Mouse (Mus musculus): ENCODE data around the gene Acss2. TPM values are rescaled to one million over a fixed set of nuclear protein-coding genes. Genes with fewer than 3 reads are reported as not detected.
"Not testable (repeated sequence)": the region's sequence is repeated elsewhere in the genome, so short reads cannot be mapped to it uniquely, and the experiment has no call there.

Acss2 gene
- total RNA-seq, 2 experiments from 2014 or later = 56.4 to 60.5 TPM

DNA sequence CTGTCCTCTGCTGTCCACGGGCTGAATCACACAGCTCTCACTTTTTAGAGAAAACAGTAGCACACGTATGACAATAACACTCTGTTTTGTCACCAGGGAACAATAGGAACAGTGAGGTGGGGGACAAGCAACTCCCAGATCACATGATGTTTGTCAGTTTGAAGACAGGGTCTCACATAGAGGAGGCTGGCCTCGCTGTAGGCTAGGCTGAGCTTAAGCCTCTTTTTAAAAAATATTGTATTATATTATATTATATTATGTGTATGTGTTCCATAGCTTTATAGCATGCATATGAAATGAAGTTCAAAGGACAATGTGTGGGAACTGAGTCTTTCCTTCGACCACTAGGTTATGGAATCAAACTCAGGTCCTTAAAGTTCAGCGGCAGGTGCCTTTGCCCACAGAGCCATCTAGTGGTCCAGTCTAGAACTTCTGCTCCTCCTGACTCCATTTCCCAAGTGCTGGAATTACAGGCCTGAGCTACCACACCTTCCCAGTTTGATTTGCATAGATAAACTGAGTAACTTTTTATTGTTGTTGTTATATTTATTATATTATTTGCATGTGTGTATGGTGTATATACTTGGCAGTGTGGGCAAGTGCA lies 66.3 kb downstream of the Acss2 start:
- DNase-seq (ENCODE audit: low spot score in 2 of 2) = peak; percentile 57 to 62
- intact Hi-C loops (cut with DNase I) = loop anchor here (2.0 kb wide), 1 partner anchor 67 kb away; the partner anchor contains the start of gene Acss2

DNA sequence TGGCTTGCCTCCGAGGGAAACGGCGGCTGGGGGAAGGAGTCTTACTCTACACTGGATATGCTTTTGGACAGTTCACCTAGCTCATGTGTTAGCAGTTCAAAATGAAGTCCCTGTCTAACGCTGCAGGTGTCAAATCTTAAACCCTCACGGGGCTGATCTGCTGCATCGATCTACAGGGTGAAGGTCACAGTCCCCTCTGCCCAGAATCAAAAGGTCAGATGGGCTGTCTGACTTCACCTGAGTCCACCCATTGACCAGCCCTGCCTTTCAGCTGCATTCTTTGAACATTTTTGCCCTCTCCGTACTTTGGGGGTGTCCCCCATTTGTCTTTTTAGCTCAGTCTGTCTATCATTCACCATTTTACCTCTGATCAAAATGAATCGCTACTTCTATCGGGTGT lies 67.3 kb downstream of the Acss2 start:
- no peak for DNase-seq (ENCODE audit: low spot score in 2 of 2)
- intact Hi-C loops (cut with DNase I) = loop anchor here (2.0 kb wide), 1 partner anchor 68 kb away; the partner anchor contains the start of gene Acss2

DNA sequence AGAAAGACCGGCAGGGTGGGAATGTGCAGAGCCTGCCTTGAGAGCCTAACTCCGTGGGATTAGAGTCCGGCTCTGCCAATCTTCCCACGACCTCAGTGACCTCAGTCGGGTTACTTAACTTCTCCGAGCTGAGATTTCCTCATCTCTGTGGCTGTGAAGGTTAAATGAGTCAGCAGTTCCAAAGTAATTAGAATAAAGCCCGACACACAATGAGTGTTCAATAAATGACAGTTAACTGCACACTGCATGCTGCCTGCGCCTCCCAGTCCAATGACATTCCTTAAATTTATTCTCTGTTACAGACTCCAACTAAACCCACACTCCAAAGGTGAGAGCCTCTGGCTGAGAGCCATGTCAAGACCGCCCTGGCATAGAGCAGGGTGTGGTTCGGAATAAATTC lies 67.7 kb downstream of the Acss2 start:
- no peak for DNase-seq (ENCODE audit: low spot score in 2 of 2)
- intact Hi-C loops (cut with DNase I) = loop anchor here (2.0 kb wide), 1 partner anchor 69 kb away; the partner anchor contains the start of gene Acss2

DNA sequence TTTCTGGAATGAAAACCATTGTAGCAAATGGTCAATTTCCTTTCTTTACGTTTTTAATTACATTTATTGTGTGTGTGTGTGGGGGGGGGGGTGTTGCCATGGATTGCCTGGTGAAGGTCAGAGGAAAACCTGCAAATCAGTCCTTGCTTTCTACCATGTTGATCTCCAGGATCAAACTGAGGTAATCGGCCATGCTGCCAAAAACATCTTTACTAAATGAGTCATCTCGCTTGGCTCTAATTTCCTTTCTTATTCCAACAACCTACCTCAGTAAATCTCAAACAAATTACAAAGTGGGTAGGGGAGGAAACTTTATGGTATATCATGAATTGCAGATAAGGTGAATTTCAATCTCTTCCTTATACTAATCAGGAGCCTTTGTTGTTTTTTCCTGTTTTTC lies 70.4 kb downstream of the Acss2 start:
- intact Hi-C loops (cut with DNase I) = no loop called here

DNA sequence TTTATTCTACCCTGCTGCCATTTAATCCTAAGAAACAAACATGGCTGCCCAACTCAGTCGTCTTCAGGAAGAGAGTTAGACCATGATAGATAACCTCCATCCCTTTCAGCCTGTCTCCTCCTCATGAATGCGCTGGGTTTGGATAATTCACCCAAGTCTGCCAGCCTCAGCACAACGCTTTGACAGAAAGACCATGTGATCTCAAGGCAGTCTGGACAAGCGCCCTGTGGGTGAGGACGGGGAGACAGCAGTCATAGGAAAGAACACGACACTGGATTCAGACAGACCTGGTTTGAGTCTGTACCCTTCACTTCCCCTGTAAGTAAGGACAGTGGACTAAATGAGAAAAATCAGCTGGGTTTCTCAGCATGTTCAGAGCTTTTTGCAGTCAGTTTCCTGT lies 71.8 kb downstream of the Acss2 start:
- peak in 1 of 2 experiments; percentile 17 for DNase-seq (ENCODE audit: low spot score in 2 of 2)
- intact Hi-C loops (cut with DNase I) = no loop called here

More for the DNA sequence above, 70.4 kb downstream of the Acss2 start:
- no peak for DNase-seq (ENCODE audit: low spot score in 2 of 2)

DNA sequence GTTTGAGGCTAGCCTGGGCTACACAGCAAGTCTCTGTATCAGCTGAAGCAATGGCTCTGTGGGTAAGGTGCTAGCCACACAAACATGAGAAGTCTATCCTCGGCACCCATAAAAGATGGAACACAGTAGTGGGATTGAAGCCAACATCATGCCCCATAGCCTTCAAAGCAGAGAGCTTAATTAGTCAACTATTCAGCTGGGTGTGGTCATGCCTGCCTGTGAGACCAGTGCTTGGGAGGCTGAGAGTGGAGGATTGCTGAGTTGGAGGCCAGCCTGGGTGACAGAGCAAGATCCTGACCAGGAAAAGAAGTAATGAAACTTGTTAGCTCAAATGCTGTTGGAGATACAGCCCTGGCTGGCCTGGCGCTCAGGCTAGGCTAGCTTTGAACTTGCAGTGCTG lies 73.1 kb downstream of the Acss2 start:
- intact Hi-C loops (cut with DNase I) = no loop called here
- no peak for DNase-seq (ENCODE audit: low spot score in 2 of 2)

DNA sequence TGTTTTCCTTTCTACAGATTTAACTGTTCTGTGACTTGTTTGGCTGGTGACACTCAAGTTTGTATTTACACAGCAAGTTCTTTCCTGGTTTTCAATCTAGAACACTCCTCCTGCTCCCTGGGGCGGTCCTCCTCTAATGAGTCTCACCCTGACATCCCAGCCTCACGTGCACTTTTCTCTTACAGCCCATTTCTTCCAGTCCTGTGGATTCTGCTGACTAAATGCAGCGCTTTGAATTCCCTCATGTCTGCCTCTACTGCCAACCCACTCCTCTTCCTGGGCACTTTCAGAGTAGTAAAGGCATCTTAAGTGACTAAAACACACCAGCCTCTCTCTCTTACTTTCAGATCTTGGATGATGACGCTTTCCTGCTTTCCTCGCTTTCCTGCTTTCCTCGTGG lies 73.9 kb downstream of the Acss2 start:
- intact Hi-C loops (cut with DNase I) = loop anchor here (2.0 kb wide), 1 partner anchor 75 kb away; the partner anchor contains the start of gene Acss2
- peak in 1 of 2 experiments; percentile 14 for DNase-seq (ENCODE audit: low spot score in 2 of 2)

DNA sequence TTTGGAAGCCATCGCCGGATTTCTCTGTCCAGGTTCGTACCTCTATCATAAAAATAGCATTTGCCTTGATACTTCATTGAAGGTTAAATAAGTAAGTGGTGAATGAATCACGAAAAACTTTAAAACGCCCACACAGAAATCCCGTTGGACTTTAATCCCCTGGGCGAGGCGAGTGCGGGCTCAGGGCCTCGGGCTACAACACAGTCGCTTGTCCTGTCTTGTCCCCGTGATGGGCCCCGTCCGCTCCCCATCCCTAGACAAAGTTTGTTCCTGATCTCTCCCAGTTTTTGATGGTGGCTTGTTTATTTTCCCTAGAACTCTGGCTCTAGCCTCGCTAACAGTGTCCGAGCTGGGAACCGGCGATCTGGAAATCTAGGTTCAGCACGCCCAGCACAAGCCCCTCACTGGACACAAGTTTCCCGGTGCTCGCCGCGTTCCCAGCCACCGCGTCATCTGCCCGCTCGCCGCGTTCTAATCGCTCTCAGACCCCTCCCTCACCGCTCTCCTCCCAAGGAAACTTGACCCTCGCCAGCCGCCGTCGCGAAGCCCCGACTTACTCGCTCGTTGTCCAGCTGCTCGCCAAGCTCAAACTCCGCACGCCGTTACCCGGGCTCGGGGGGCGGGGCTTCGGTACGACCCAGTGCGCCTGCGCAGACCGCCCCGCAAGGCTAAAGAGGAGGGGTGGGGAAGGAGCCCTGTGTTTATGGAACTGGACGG lies 74.5 kb downstream of the Acss2 start, which contains the start of gene Gss:
TSS of gene Gss (minus strand) at position 674 of the 717 bp plus-strand sequence.
- intact Hi-C loops (cut with DNase I) = loop anchor here (2.0 kb wide), 1 partner anchor 75 kb away; the partner anchor contains the start of gene Acss2
- DNase-seq (ENCODE audit: low spot score in 2 of 2) = peak; percentile 98

DNA sequence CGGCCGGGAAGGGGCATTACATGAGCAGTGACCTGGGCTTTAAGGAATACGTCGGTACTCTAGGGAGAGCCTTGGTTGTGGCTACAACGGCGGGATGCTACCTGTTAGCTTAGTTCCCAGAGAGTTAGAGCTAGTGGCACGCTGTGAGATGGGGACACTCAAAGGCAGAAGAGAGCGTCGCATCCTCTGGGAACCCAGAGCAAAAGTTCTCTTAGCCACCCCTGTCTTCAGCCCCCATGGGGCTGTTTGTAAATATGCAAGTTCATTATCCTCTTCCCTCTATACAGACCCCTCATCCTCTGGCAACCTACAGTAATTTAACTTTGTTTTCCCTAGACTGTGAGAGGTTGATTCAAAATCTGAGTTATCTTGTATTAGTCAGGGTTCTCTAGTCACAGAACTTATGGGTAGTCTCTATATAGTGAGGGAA lies 75.1 kb downstream of the Acss2 start:
- DNase-seq (ENCODE audit: low spot score in 2 of 2) = no peak
- intact Hi-C loops (cut with DNase I) = loop anchor here (2.0 kb wide), 1 partner anchor 76 kb away; the partner anchor contains the start of gene Acss2

DNA sequence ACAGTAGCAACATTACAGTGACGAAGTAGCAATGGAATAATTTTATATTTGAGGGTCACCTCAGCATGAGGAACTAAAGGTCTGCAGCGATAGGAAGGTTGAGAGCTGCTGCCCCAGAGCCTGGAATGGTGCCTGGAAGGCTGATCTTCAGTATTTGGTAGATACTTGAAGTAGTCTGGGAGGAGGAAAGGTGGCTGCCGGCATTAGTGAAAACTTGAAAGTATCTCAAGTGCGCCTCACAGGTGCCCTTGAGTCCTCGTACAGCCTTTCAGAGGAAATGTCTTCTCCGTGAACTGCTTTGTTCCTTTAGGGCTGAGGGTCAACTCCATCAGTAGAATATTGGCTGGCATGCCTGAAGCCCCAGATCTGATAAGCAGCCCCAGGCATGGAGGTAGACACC lies 77.8 kb downstream of the Acss2 start:
- intact Hi-C loops (cut with DNase I) = no loop called here
- DNase-seq (ENCODE audit: low spot score in 2 of 2) = no peak

DNA sequence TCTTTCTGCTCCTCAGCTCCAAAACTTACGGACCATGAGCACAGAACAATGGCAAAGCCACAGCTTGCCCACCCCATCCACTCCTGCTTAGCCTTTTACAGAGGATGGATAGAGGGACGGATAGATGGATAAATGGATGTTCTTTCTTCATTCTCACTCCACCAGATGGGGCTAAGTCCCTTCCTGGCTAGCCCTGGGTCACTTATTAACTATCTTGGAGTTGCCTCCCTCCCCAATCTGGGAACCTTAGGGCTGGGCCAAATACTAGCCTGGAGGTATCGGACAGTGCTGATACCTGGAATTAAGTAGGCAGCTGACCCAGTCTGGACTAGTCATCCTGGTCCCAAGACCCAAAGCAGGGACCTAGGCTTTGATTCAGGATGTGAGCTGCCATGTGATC lies 86.0 kb downstream of the Acss2 start:
- intact Hi-C loops (cut with DNase I) = no loop called here
- no peak for DNase-seq (ENCODE audit: low spot score in 2 of 2)

DNA sequence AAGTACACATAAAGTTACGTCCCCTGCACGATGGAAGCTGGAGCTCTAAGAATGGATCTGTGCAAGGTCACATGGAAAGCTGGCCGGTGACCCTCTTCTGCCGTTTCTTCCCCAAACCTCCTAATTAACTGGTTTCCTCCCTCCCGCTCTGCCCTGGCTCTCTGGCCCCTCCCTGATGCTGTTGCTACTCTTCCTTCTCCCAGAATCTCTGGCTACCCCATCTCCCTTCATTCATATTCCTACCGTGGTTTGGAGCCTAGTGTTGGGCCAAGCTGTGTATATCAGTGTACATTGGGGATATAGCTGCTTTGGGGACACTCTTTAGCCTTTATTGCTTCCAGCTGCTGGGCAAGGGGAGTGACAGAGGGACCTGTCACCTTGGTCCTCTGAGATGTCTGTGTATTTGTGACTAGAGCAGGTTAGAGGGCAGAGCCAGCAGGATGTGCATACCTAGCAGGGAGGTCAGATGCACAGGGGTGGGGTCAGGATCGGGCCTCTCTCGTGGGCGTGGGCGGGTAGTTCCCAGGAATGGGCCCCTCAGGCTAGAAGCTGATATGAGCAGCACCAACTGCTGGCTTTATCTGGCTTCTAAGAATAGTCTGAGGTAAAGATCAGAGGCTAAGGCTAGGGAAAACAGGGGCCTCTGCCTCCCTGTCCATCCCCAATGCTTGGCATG lies 87.0 kb downstream of the Acss2 start:
- no peak for DNase-seq (ENCODE audit: low spot score in 2 of 2)
- intact Hi-C loops (cut with DNase I) = no loop called here

DNA sequence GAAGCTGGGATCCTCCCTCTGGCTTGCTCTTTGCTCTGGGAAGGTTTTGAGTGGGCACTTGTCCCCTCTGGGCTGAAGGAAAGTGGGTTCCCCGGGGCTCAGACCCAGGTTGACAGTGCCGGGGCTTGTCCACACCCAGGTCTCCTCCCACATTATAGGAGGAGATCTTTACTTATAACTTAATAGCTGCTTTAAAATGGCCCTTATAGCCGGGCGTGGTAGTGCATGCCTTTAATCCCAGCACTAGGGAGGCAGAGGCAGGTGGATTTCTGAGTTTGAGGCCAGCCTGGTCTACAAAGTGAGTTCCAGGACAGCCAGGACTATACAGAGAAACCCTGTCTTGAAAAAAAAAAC lies 87.5 kb downstream of the Acss2 start:
- intact Hi-C loops (cut with DNase I) = not testable (repeated sequence)

DNA sequence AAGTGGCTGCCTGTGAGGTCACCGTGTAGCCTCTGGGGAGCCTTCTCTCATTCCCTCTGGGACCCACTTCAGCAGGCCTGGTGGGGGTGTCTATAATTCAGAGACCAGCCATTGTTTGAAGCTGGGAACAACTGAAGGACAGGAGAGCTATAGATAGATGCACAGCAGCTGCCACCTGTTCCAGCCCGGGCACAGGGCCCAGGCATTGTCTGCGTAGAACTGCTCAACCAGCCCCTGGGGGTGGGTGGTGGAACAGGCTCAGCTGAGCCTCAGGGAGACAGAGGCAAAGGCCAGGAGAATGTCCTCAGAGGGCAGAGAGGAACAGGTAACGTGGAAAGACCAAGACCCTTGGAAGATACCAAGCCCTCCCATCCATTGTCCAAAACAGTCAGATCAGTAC lies 88.6 kb downstream of the Acss2 start:
- intact Hi-C loops (cut with DNase I) = no loop called here
- peak in 1 of 2 experiments; percentile 66 for DNase-seq (ENCODE audit: low spot score in 2 of 2)

More for the DNA sequence above, 87.5 kb downstream of the Acss2 start:
- not testable (repeated sequence) for DNase-seq (ENCODE audit: low spot score in 2 of 2)

DNA sequence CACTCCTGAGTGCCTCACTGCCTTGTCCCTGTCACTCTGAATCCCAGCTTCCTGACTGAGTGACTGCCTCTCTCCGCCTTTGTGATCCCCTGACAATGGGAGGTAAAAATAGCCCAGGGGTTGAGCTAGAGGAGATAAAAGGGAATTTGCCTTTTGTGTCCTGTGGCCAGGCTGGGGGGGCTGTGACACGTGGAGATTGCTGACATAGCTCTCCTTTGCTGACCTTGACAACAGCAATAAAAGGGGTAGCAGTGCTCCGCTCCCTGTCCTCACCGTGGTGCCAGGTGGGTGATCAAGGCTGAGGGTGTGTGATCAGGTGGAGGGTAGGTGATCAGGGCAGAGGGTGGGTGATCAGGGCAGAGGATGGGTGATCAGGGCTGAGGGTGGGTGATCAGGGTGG lies 93.2 kb downstream of the Acss2 start, which contains the start of gene Myh7b:
TSS of gene Myh7b (plus strand) at position 235 of the 400 bp plus-strand sequence.
- intact Hi-C loops (cut with DNase I) = no loop called here
- no peak for DNase-seq (ENCODE audit: low spot score in 2 of 2)

DNA sequence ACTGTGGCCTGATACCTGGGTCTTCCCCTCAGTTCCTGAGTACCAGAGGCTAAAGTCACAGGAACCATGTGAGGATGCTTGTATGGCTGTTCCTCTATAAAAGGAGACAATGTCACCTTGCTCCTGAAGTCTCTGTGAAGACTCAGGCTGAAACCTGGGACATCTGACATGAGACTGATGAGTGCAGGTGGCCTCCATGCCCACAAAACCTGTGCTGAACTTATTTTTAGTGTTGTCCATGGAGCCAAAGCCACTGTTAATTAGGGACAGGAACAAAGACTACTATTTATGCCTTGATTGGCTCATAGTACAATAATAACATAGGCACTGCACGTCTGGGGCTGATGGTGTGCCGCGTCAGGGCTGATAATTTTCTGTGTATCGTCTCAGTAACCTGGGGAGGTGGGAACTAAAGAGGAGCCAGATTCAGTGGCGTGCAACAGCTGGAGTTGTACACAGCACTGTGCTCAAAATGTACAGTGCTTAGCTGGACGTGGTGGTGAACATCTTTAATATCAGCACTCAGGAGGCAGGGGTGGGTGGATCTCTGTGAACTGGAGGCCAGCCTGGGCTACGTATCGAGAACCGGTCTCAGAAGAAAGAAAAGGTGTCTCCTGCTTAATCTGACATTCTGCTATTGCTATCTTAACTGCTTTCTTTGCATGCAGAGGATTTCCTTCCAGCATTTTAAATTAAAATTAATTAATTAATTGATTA lies 94.2 kb downstream of the Acss2 start:
- no peak for DNase-seq (ENCODE audit: low spot score in 2 of 2)
- intact Hi-C loops (cut with DNase I) = no loop called here

DNA sequence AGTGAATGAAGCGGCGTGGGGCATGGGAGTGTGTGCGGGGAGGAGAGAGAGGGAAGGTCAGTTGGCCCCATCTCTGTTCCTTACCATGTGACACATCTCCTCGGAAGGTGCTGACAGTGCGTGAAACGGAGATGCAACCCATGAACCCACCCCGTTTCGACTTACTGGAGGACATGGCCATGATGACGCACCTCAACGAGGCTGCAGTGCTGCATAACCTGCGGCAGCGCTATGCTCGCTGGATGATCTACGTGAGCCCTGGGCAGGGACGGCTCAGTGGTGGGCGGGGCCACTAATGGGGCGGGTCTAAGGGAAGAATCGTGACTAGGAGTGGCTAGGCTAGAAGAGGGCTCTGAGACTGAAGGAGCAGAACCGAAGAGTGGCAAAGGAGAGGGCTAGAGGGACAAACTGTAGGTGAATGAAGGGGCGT lies 95.6 kb downstream of the Acss2 start:
- intact Hi-C loops (cut with DNase I) = no loop called here
- peak in 1 of 2 experiments; percentile 49 for DNase-seq (ENCODE audit: low spot score in 2 of 2)

DNA sequence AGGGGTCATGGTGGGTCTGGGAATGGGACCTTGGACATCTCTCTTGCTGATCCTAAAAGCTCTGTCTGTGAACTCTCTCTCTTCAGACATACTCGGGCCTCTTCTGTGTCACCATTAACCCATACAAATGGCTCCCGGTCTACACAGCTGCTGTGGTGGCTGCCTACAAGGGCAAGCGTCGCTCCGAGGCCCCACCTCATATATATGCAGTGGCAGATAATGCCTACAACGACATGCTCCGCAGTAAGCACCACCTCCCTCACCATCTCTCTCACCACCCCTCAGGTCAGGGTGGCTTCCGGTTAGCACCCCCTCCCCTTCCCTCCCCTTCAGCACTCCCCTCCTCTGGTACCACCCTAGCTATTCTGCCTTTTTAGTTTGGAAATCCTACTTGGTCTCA lies 96.2 kb downstream of the Acss2 start:
- DNase-seq (ENCODE audit: low spot score in 2 of 2) = no peak
- intact Hi-C loops (cut with DNase I) = no loop called here

DNA sequence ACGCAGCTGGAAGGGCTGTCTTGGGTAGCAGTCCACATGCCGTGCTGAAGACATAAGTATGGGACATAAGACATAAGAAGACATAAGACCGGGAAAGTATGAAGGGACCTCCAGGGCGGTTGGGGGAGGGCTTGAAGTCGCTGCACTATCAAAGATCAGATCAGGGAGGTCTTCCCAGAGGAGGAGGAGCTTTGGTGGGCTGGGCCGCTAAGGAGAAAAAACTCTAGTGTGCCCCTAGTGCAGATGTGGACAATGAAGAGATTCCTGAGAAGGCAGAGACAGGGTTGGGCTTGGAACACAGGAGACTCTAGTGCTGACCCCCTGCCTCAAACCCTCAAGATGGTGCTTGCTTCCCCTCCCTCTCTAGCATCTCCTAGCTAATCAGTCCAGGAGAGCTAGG lies 99.2 kb downstream of the Acss2 start:
- intact Hi-C loops (cut with DNase I) = no loop called here
- no peak for DNase-seq (ENCODE audit: low spot score in 2 of 2)

Measured in left cerebral cortex, postnatal 25 days (tissue).